Mouse (Mus musculus): ENCODE measurements at regions not wholly inside any gene's neighbourhood (a gene's known extent, or its start where the extent isn't known, plus 50 kb on each side); places are given as distances from the start of the nearest gene placed in this dataset.

- no peak for DNase-seq
Measured at GRCm38 (mm10) chr12:77785647-77786046, 408.4 kb upstream of the Gm6657 start.

- DNase-seq, result no peak
Measured at GRCm38 (mm10) chr12:77786678-77787077, 407.4 kb upstream of the Gm6657 start.

GRCm38 (mm10) chr12:77788273-77788672 is 405.8 kb upstream of the Gm6657 start:
- peak; percentile 9 for DNase-seq

- DNase-seq, result peak; percentile 62
Measured at GRCm38 (mm10) chr12:77789427-77789826, 404.6 kb upstream of the Gm6657 start.

GRCm38 (mm10) chr12:77789871-77790270 is 404.2 kb upstream of the Gm6657 start:
- DNase-seq, result no peak

- DNase-seq, result no peak
Measured at GRCm38 (mm10) chr12:77790891-77791672, 403.0 kb upstream of the Gm6657 start.

GRCm38 (mm10) chr12:77798516-77798915 is 395.5 kb upstream of the Gm6657 start:
- no peak for DNase-seq

GRCm38 (mm10) chr12:77799134-77799770 is 394.8 kb upstream of the Gm6657 start:
- no peak for DNase-seq

- DNase-seq, result no peak
Measured at GRCm38 (mm10) chr12:77807674-77808073, 386.4 kb upstream of the Gm6657 start.

GRCm38 (mm10) chr12:77811276-77811675 is 382.8 kb upstream of the Gm6657 start:
- peak; percentile 56 for DNase-seq

GRCm38 (mm10) chr12:77819456-77819855 is 374.6 kb upstream of the Gm6657 start:
- no peak for DNase-seq

GRCm38 (mm10) chr12:77823381-77824030 is 370.5 kb upstream of the Gm6657 start:
- DNase-seq, result no peak

GRCm38 (mm10) chr12:77833411-77834169 is 360.5 kb upstream of the Gm6657 start:
- DNase-seq, result no peak

- no peak for DNase-seq
Measured at GRCm38 (mm10) chr12:77834891-77835290, 359.2 kb upstream of the Gm6657 start.

GRCm38 (mm10) chr12:77836231-77836630 is 357.8 kb upstream of the Gm6657 start:
- DNase-seq, result no peak

GRCm38 (mm10) chr12:77841844-77842415 is 352.1 kb upstream of the Gm6657 start:
- DNase-seq, result no peak

GRCm38 (mm10) chr12:77852595-77853577 is 341.2 kb upstream of the Gm6657 start:
- no peak for DNase-seq

GRCm38 (mm10) chr12:77854281-77855075 is 339.6 kb upstream of the Gm6657 start:
- no peak for DNase-seq

GRCm38 (mm10) chr12:77855796-77856195 is 338.2 kb upstream of the Gm6657 start:
- no peak for DNase-seq

- DNase-seq, result no peak
Measured at GRCm38 (mm10) chr12:77857281-77857680, 336.8 kb upstream of the Gm6657 start.
